Mouse (Mus musculus) spleen, adult 2 months (tissue): Measurements from ENCODE around the gene Fosb.

Source experiments
- CTCF ChIP-seq: fragments of 200-500 bp; IDR thresholded peaks from 2 replicates; pipeline ENCODE4 v1.5.1; 2011; ENCODE audit warnings: mild to moderate bottlenecking, inconsistent platforms; ENCODE audit not compliant: insufficient read depth, insufficient read length, insufficient replicate concordance; ENCODE audit errors: extremely low read depth
- POLR2A ChIP-seq: fragments of 200-500 bp; IDR thresholded peaks from 2 replicates; pipeline ENCODE4 v1.6.1; 2011; ENCODE audit warnings: low read depth, low read length, inconsistent platforms

GRCm38 (mm10) chr7:19282385-19282784 is 27.5 kb downstream of the Fosb start, which contains the start of gene Rtn2:
- TF ChIP-seq CTCF (no peak), POLR2A (no peak)
